Mouse (Mus musculus) liver, adult 2 months (tissue): Measurements from ENCODE around the gene Obscn. TPM values are rescaled to one million over a fixed set of nuclear protein-coding genes. Genes with fewer than 3 reads are reported as not detected.
A peak's percentile ranks its signal among the peaks of the same experiment; 100 is the strongest.
"Not testable (repeated sequence)": the region's sequence is repeated elsewhere in the genome, so short reads cannot be mapped to it uniquely, and the experiment has no call there.

Experiments used
- DNase-seq: peaks from one replicate; pipeline ENCODE4 v3.0.0-alpha.2; 2011; ENCODE audit warnings: low read depth, low spot score; ENCODE audit errors: extremely low read depth
- H3K27ac ChIP-seq: fragments of 200-500 bp; replicated peaks from 2 replicates; pipeline ENCODE4 v1.5.1; 2012; ENCODE audit warnings: low read depth, mild to moderate bottlenecking, control low read depth, inconsistent platforms, low read length; ENCODE audit not compliant: insufficient read depth
- H3K27me3 ChIP-seq: fragments of 200-500 bp; 2 replicates; pipeline ENCODE4 v1.6.1; 2012; ENCODE audit warnings: mild to moderate bottlenecking, moderate library complexity, low read length, inconsistent platforms; ENCODE audit not compliant: control insufficient read depth, insufficient read depth
- H3K36me3 ChIP-seq: fragments of 200-500 bp; 2 replicates; pipeline ENCODE4 v1.6.1; 2012; ENCODE audit warnings: low read length, inconsistent platforms; ENCODE audit not compliant: control insufficient read depth, insufficient read depth
- H3K4me1 ChIP-seq: fragments of 200-500 bp; 2 replicates; pipeline ENCODE4 v1.6.1; 2011; ENCODE audit warnings: low read length; ENCODE audit not compliant: control insufficient read depth, insufficient read depth
- H3K4me3 ChIP-seq: fragments of 200-500 bp; 2 replicates; pipeline ENCODE4 v1.5.1; 2011; ENCODE audit warnings: low read depth, mild to moderate bottlenecking, control low read depth, low read length, moderate library complexity; ENCODE audit not compliant: insufficient read depth
- H3K79me2 ChIP-seq: fragments of 200-500 bp; 2 replicates; pipeline ENCODE4 v1.6.1; 2012; ENCODE audit warnings: inconsistent platforms, mild to moderate bottlenecking, low read length, moderate library complexity; ENCODE audit not compliant: control insufficient read depth, insufficient read depth
- H3K9ac ChIP-seq: fragments of 200-500 bp; 2 replicates; pipeline ENCODE4 v1.6.1; 2012; ENCODE audit warnings: low read depth, mild to moderate bottlenecking, control low read depth, inconsistent platforms, low read length
- CTCF ChIP-seq: fragments of 200-500 bp; IDR thresholded peaks from 2 replicates; pipeline ENCODE4 v1.5.1; 2011; ENCODE audit warnings: low read depth, low read length, control low read depth
- POLR2A ChIP-seq: fragments of 200-500 bp; IDR thresholded peaks from 2 replicates; pipeline ENCODE4 v1.6.1; 2011; ENCODE audit warnings: low read length, control low read depth; ENCODE audit not compliant: insufficient read depth; ENCODE audit errors: extremely low read depth
- WGBS: fragments of 180-500 bp; shearing (Covaris S2); methylation state at CpG from one replicate; pipeline ENCODE4 v1.1.7; 2018; 5-methylcytosine and 5-hydroxymethylcytosine counted together
- polyA plus RNA-seq: library from polyadenylated mRNA; depleted of rRNA; stranded (reverse); fragments of >200 nt; gene quantifications from 2 replicates; pipeline ENCODE4 v1.2.3, GENCODE M21; 2012
- total RNA-seq: library from RNA; depleted of rRNA; stranded (reverse); fragments of >200 nt; gene quantifications from 2 replicates; pipeline ENCODE4 v1.2.3, GENCODE M21; 2014

The Obscn gene
- total and polyA plus RNA-seq, 2 experiments = 0.07 to 0.83 TPM

- Histone ChIP-seq H3K36me3 (0 out of 2 replicates have a peak, but pooled peaks cover 2% of the 10 kb centered on the region), H3K4me3 (peak within 1 kb of the TSS; percentile 80), H3K4me1 (peaks cover 9% of the 10 kb centered on the region; the same call in 1 of the 2 replicates), H3K27me3 (no peaks in the 10 kb centered on the region), H3K9ac (peak within 1 kb of the TSS; percentile 76), H3K27ac (peak within 1 kb of the TSS; percentile 78), H3K79me2 (peaks cover 2% of the 10 kb centered on the region; the same call in 1 of the 2 replicates)
- DNase-seq = peak; percentile 95
- under 1% methylated on average over 49 of the region's 49 CpGs for WGBS
- TF ChIP-seq POLR2A = peak; percentile 52; the same call in 1 of the 2 replicates
- peak; percentile 55 for TF ChIP-seq CTCF
These were observed 181.6 kb downstream of the Obscn start, which contains the start of the genes Hist3h2a and Trim17 for GRCm38 (mm10) chr11:58954420-58955142. TSS of gene Hist3h2a (plus strand) at chr11:58954685. TSS of gene Trim17 (plus strand) at chr11:58954685.

- H3K36me3 ChIP-seq, DNase-seq, H3K27me3 ChIP-seq, H3K79me2 ChIP-seq, H3K4me1 ChIP-seq: not testable (repeated sequence)
- H3K27ac ChIP-seq = peak overlapping the region; percentile 32; the same call in 1 of the 2 replicates
- peak overlapping the region; percentile 51 for H3K4me3 ChIP-seq
- H3K9ac ChIP-seq = peak overlapping the region; percentile 74
- WGBS = under 1% methylated on average over 17 of the region's 17 CpGs
These were observed 182.1 kb downstream of the Obscn start for GRCm38 (mm10) chr11:58954170-58954419.

- Histone ChIP-seq H3K9ac (peak overlapping the region; percentile 74), H3K79me2 (peaks cover 2% of the 10 kb centered on the region; the same call in 1 of the 2 replicates), H3K36me3 (0 out of 2 replicates have a peak, but pooled peaks cover 2% of the 10 kb centered on the region), H3K4me3 (peak overlapping the region; percentile 51), H3K27me3 (peaks cover 5% of the 10 kb centered on the region; the same call in 1 of the 2 replicates), H3K27ac (no peak overlapping the region), H3K4me1 (peaks cover 10% of the 10 kb centered on the region; the same call in 1 of the 2 replicates)
- no peak for DNase-seq
- TF ChIP-seq POLR2A = no peak
- no peak for TF ChIP-seq CTCF
- WGBS = 4% methylated on average over 33 of the region's 33 CpGs
These were observed 182.6 kb downstream of the Obscn start for GRCm38 (mm10) chr11:58953351-58954169.

- no peak overlapping the region for H3K27ac ChIP-seq
- H3K4me3 ChIP-seq = no peak overlapping the region
- TF ChIP-seq POLR2A = no peak
- TF ChIP-seq CTCF = no peak
- DNase-seq = no peak
- WGBS = 86% methylated on average over 5 of the region's 5 CpGs
- no peaks in the 10 kb centered on the region for H3K36me3 ChIP-seq
- no peak overlapping the region for H3K9ac ChIP-seq
- peaks cover 8% of the 10 kb centered on the region; the same call in 1 of the 2 replicates for H3K27me3 ChIP-seq
- peaks cover 13% of the 10 kb centered on the region; the same call in 1 of the 2 replicates for H3K4me1 ChIP-seq
- H3K79me2 ChIP-seq = peaks cover 2% of the 10 kb centered on the region; the same call in 1 of the 2 replicates
These were observed 185.0 kb downstream of the Obscn start for GRCm38 (mm10) chr11:58951210-58951609.

GRCm38 (mm10) chr11:58949480-58950431 lies 186.4 kb downstream of the Obscn start:
- peaks cover 15% of the 10 kb centered on the region; the same call in 1 of the 2 replicates for H3K4me1 ChIP-seq
- peaks cover 8% of the 10 kb centered on the region; the same call in 1 of the 2 replicates for H3K27me3 ChIP-seq
- no peak for TF ChIP-seq POLR2A
- no peaks in the 10 kb centered on the region for H3K79me2 ChIP-seq
- H3K27ac ChIP-seq = no peak overlapping the region
- H3K9ac ChIP-seq = no peak overlapping the region
- DNase-seq = no peak
- WGBS = 37% methylated on average over 20 of the region's 20 CpGs
- no peaks in the 10 kb centered on the region for H3K36me3 ChIP-seq
- H3K4me3 ChIP-seq = no peak overlapping the region
